Mouse (Mus musculus): ENCODE data around the gene Nop9. TPM values are rescaled to one million over a fixed set of nuclear protein-coding genes. Genes with fewer than 3 reads are reported as not detected.

The Nop9 gene
- total RNA-seq, 1 experiment, result 30.0 TPM

- in situ Hi-C loops (cut with MboI; ENCODE audit: low sequenced_read_pairs in 2 of 2, unreplicated experiment in 2 of 2), result no loop called here
- no peaks in the 10 kb centered on the region for H3K9me3 ChIP-seq (ENCODE audit: control insufficient read depth, insufficient read depth, low read depth, low read length)
- peak overlapping the region; percentile 20; the same call in 1 of the 2 replicates for H3K9ac ChIP-seq (ENCODE audit: insufficient read depth, low read depth, low read length, poor library complexity, severe bottlenecking)
- H3K4me3 ChIP-seq (ENCODE audit: insufficient read depth in 1 of 2, low read depth in 1 of 2, low read length in 2 of 2, poor library complexity in 1 of 2, severe bottlenecking in 1 of 2), result no peak overlapping the region
- peaks cover 0 to 7% of the 10 kb centered on the region in 2 experiments; a peak in 1 of 4 replicates for H3K4me1 ChIP-seq (ENCODE audit: control insufficient read depth in 2 of 2, insufficient read depth in 2 of 2, low read length in 2 of 2, poor library complexity in 1 of 2)
- H3K27ac ChIP-seq (ENCODE audit: insufficient read depth, low read depth, low read length, poor library complexity, severe bottlenecking), result no peak overlapping the region
- no peaks in the 10 kb centered on the region; the same call in 1 of the 2 replicates for H3K36me3 ChIP-seq (ENCODE audit: control insufficient read depth, insufficient read depth, low read length, poor library complexity, severe bottlenecking)
- peak; percentile 68 for DNase-seq (ENCODE audit: low read depth, low spot score)
- TF ChIP-seq ZNF384 (IDR thresholded peaks at IDR 0.05; ENCODE audit: low read depth, low read length) (no peak), HCFC1 (IDR thresholded peaks at IDR 0.05; ENCODE audit: borderline replicate concordance, insufficient read depth, low read length) (peak; percentile 52; the same call in 1 of the 2 replicates), MAFK (IDR thresholded peaks at IDR 0.05; ENCODE audit: insufficient read depth, low read depth, low read length) (peak; percentile 44; the same call in 1 of the 2 replicates), ZC3H11A (IDR thresholded peaks at IDR 0.05; ENCODE audit: borderline replicate concordance, low read depth, low read length) (peak; percentile 73; the same call in 1 of the 2 replicates), CHD2 (IDR thresholded peaks at IDR 0.05; ENCODE audit: low read depth, low read length) (no peak; the same call in 1 of the 2 replicates)
Observed at GRCm38 (mm10) chr14:55781310-55781709, 35.8 kb downstream of the Nop9 start.

GRCm38 (mm10) chr14:55782361-55782960, 37.0 kb downstream of the Nop9 start:
- Histone ChIP-seq H3K36me3 (ENCODE audit: control insufficient read depth, insufficient read depth, low read length, poor library complexity, severe bottlenecking) (no peaks in the 10 kb centered on the region; the same call in 1 of the 2 replicates), H3K9ac (ENCODE audit: insufficient read depth, low read depth, low read length, poor library complexity, severe bottlenecking) (no peak overlapping the region), H3K4me1 (ENCODE audit: control insufficient read depth in 2 of 2, insufficient read depth in 2 of 2, low read length in 2 of 2, poor library complexity in 1 of 2) (peaks cover 0 to 7% of the 10 kb centered on the region in 2 experiments; a peak in 1 of 4 replicates), H3K4me3 (ENCODE audit: insufficient read depth in 1 of 2, low read depth in 1 of 2, low read length in 2 of 2, poor library complexity in 1 of 2, severe bottlenecking in 1 of 2) (no peak overlapping the region), H3K27ac (ENCODE audit: insufficient read depth, low read depth, low read length, poor library complexity, severe bottlenecking) (no peak overlapping the region), H3K9me3 (ENCODE audit: control insufficient read depth, insufficient read depth, low read depth, low read length) (no peaks in the 10 kb centered on the region)
- DNase-seq (ENCODE audit: low read depth, low spot score), result no peak
- no peak for TF ChIP-seq HCFC1 (IDR thresholded peaks at IDR 0.05; ENCODE audit: borderline replicate concordance, insufficient read depth, low read length)
- TF ChIP-seq ZC3H11A (IDR thresholded peaks at IDR 0.05; ENCODE audit: borderline replicate concordance, low read depth, low read length), result no peak
- TF ChIP-seq ZNF384 (IDR thresholded peaks at IDR 0.05; ENCODE audit: low read depth, low read length), result no peak
- no peak for TF ChIP-seq MAFK (IDR thresholded peaks at IDR 0.05; ENCODE audit: insufficient read depth, low read depth, low read length)
- no peak for TF ChIP-seq CHD2 (IDR thresholded peaks at IDR 0.05; ENCODE audit: low read depth, low read length)
- in situ Hi-C loops (cut with MboI; ENCODE audit: low sequenced_read_pairs in 2 of 2, unreplicated experiment in 2 of 2), result no loop called here

GRCm38 (mm10) chr14:55783171-55783957, 37.9 kb downstream of the Nop9 start:
- H3K4me1 ChIP-seq (ENCODE audit: control insufficient read depth in 2 of 2, insufficient read depth in 2 of 2, low read length in 2 of 2, poor library complexity in 1 of 2), result peaks cover 0 to 12% of the 10 kb centered on the region in 2 experiments; a peak in 1 of 4 replicates
- TF ChIP-seq ZC3H11A (IDR thresholded peaks at IDR 0.05; ENCODE audit: borderline replicate concordance, low read depth, low read length), result no peak
- TF ChIP-seq MAFK (IDR thresholded peaks at IDR 0.05; ENCODE audit: insufficient read depth, low read depth, low read length), result no peak
- TF ChIP-seq CHD2 (IDR thresholded peaks at IDR 0.05; ENCODE audit: low read depth, low read length), result no peak
- no peak for TF ChIP-seq ZNF384 (IDR thresholded peaks at IDR 0.05; ENCODE audit: low read depth, low read length)
- TF ChIP-seq HCFC1 (IDR thresholded peaks at IDR 0.05; ENCODE audit: borderline replicate concordance, insufficient read depth, low read length), result no peak
- H3K4me3 ChIP-seq (ENCODE audit: insufficient read depth in 1 of 2, low read depth in 1 of 2, low read length in 2 of 2, poor library complexity in 1 of 2, severe bottlenecking in 1 of 2), result peak overlapping the region; percentile 26 to 38; a peak in 3 of 4 replicates
- no peak overlapping the region for H3K9ac ChIP-seq (ENCODE audit: insufficient read depth, low read depth, low read length, poor library complexity, severe bottlenecking)
- in situ Hi-C loops (cut with MboI; ENCODE audit: low sequenced_read_pairs in 2 of 2, unreplicated experiment in 2 of 2), result no loop called here
- no peaks in the 10 kb centered on the region; the same call in 1 of the 2 replicates for H3K36me3 ChIP-seq (ENCODE audit: control insufficient read depth, insufficient read depth, low read length, poor library complexity, severe bottlenecking)
- H3K27ac ChIP-seq (ENCODE audit: insufficient read depth, low read depth, low read length, poor library complexity, severe bottlenecking), result no peak overlapping the region
- H3K9me3 ChIP-seq (ENCODE audit: control insufficient read depth, insufficient read depth, low read depth, low read length), result no peaks in the 10 kb centered on the region
- no peak for DNase-seq (ENCODE audit: low read depth, low spot score)

GRCm38 (mm10) chr14:55783958-55784235, 38.4 kb downstream of the Nop9 start, which contains the start of gene Adcy4:
Gene Adcy4 (minus strand): TSS chr14:55784095.
- Histone ChIP-seq H3K9me3 (ENCODE audit: control insufficient read depth, insufficient read depth, low read depth, low read length) (no peaks in the 10 kb centered on the region), H3K27ac (ENCODE audit: insufficient read depth, low read depth, low read length, poor library complexity, severe bottlenecking) (no peak within 1 kb of the TSS), H3K4me1 (ENCODE audit: control insufficient read depth in 2 of 2, insufficient read depth in 2 of 2, low read length in 2 of 2, poor library complexity in 1 of 2) (peaks cover 0 to 9% of the 10 kb centered on the region in 2 experiments; a peak in 1 of 4 replicates), H3K36me3 (ENCODE audit: control insufficient read depth, insufficient read depth, low read length, poor library complexity, severe bottlenecking) (no peaks in the 10 kb centered on the region; the same call in 1 of the 2 replicates), H3K9ac (ENCODE audit: insufficient read depth, low read depth, low read length, poor library complexity, severe bottlenecking) (no peak within 1 kb of the TSS), H3K4me3 (ENCODE audit: insufficient read depth in 1 of 2, low read depth in 1 of 2, low read length in 2 of 2, poor library complexity in 1 of 2, severe bottlenecking in 1 of 2) (peak within 1 kb of the TSS; percentile 26 to 38; a peak in 3 of 4 replicates)
- TF ChIP-seq CHD2 (IDR thresholded peaks at IDR 0.05; ENCODE audit: low read depth, low read length) (no peak), ZNF384 (IDR thresholded peaks at IDR 0.05; ENCODE audit: low read depth, low read length) (no peak), MAFK (IDR thresholded peaks at IDR 0.05; ENCODE audit: insufficient read depth, low read depth, low read length) (no peak), HCFC1 (IDR thresholded peaks at IDR 0.05; ENCODE audit: borderline replicate concordance, insufficient read depth, low read length) (no peak), ZC3H11A (IDR thresholded peaks at IDR 0.05; ENCODE audit: borderline replicate concordance, low read depth, low read length) (no peak)
- in situ Hi-C loops (cut with MboI; ENCODE audit: low sequenced_read_pairs in 2 of 2, unreplicated experiment in 2 of 2), result no loop called here
- DNase-seq (ENCODE audit: low read depth, low spot score), result no peak
